Mouse (Mus musculus) embryonic facial prominence, embryonic 14.5 days (tissue): ENCODE measurements around the gene Nell2. TPM values are rescaled to one million over a fixed set of nuclear protein-coding genes. Genes with fewer than 3 reads are reported as not detected.
"Not testable (repeated sequence)": the region's sequence is repeated elsewhere in the genome, so short reads cannot be mapped to it uniquely, and the experiment has no call there.

Experiments
- ATAC-seq: fragments of 200-750 bp; cut with Nextera tagmentation; 2 replicates; pipeline ENCODE4 v1.8.0; 2017; ENCODE audit warnings: low read depth, moderate number of reproducible peaks, moderate TSS enrichment
- DNase-seq: peaks from one replicate; pipeline ENCODE4 v3.0.0-alpha.2; 2015; ENCODE audit warnings: low spot score
- H3K27ac ChIP-seq: fragments of 300-500 bp; sonication (generic); replicated peaks from 2 replicates; pipeline ENCODE4 v1.5.1; 2014; ENCODE audit warnings: low read depth, mild to moderate bottlenecking, low read length, moderate library complexity
- H3K27me3 ChIP-seq: fragments of 300-500 bp; sonication (generic); replicated peaks from 2 replicates; pipeline ENCODE4 v1.6.1; 2014; ENCODE audit warnings: low read length; ENCODE audit not compliant: control insufficient read depth, insufficient read depth
- H3K36me3 ChIP-seq: fragments of 300-500 bp; sonication (generic); 2 replicates; pipeline ENCODE4 v1.6.1; 2014; ENCODE audit warnings: low read length, mixed read lengths; ENCODE audit not compliant: control insufficient read depth, insufficient read depth
- H3K4me1 ChIP-seq: fragments of 300-500 bp; sonication (generic); 2 replicates; pipeline ENCODE4 v1.6.1; 2014; ENCODE audit warnings: antibody characterized with exemption, low read length; ENCODE audit not compliant: control insufficient read depth, insufficient read depth
- H3K4me2 ChIP-seq: fragments of 300-500 bp; sonication (generic); 2 replicates; pipeline ENCODE4 v1.6.1; 2014; ENCODE audit warnings: low read depth, mild to moderate bottlenecking, low read length, moderate library complexity, mixed read lengths
- H3K4me3 ChIP-seq: fragments of 300-500 bp; sonication (generic); 2 replicates; pipeline ENCODE4 v1.5.1; 2014; ENCODE audit warnings: low read depth, mild to moderate bottlenecking, low read length
- H3K9ac ChIP-seq: fragments of 300-500 bp; sonication (generic); 2 replicates; pipeline ENCODE4 v1.6.1; 2014; ENCODE audit warnings: low read depth, mild to moderate bottlenecking, low read length, moderate library complexity, mixed read lengths
- H3K9me3 ChIP-seq: fragments of 300-500 bp; sonication (generic); 2 replicates; pipeline ENCODE4 v1.6.1; 2016; ENCODE audit warnings: low read length; ENCODE audit not compliant: control insufficient read depth
- WGBS: fragments of 180-500 bp; shearing (Covaris S2); extraction: QIAGEN DNeasy Blood & Tissue Kit; methylation state at CpG from one replicate; pipeline ENCODE4 v1.1.7; 2014; 5-methylcytosine and 5-hydroxymethylcytosine counted together
- polyA plus RNA-seq: library from polyadenylated mRNA; unstranded; fragments of >200 nt; fragmentation: Nextera tagmentation; extraction: Ambion mirVana; gene quantifications from 2 replicates; pipeline ENCODE4 v1.2.1, GENCODE M21; 2014

The Nell2 gene
- polyA plus RNA-seq, 1 experiment from 2014 or later: 15.1 TPM

- no peaks in the 10 kb centered on the region for H3K4me1 ChIP-seq
- no peaks in the 10 kb centered on the region for H3K27me3 ChIP-seq
- no peak for ATAC-seq
- no peak overlapping the region for H3K27ac ChIP-seq
- no peaks in the 10 kb centered on the region for H3K9me3 ChIP-seq
- 84% methylated on average over 5 of the region's 5 CpGs for whole genome bisulfite sequencing
- H3K4me3 ChIP-seq: no peak overlapping the region
- no peak for DNase-seq
- H3K36me3 ChIP-seq: no peaks in the 10 kb centered on the region
- no peak overlapping the region for H3K4me2 ChIP-seq
- no peak overlapping the region for H3K9ac ChIP-seq
Measured at GRCm38 (mm10) chr15:95275553-95275952, 252.8 kb downstream of the Nell2 start.

GRCm38 (mm10) chr15:95273236-95273635 lies 255.1 kb downstream of the Nell2 start:
- H3K4me2 ChIP-seq: no peak overlapping the region
- no peaks in the 10 kb centered on the region for H3K4me1 ChIP-seq
- no peak overlapping the region for H3K27ac ChIP-seq
- no peaks in the 10 kb centered on the region for H3K27me3 ChIP-seq
- ATAC-seq: no peak
- DNase-seq: no peak
- no peaks in the 10 kb centered on the region for H3K36me3 ChIP-seq
- H3K9me3 ChIP-seq: no peaks in the 10 kb centered on the region
- H3K4me3 ChIP-seq: no peak overlapping the region
- WGBS: 72% methylated on average over 3 of the region's 3 CpGs
- H3K9ac ChIP-seq: no peak overlapping the region

- ATAC-seq: no peak
- no peaks in the 10 kb centered on the region for H3K9me3 ChIP-seq
- no peaks in the 10 kb centered on the region for H3K36me3 ChIP-seq
- no peaks in the 10 kb centered on the region for H3K27me3 ChIP-seq
- no peak overlapping the region for H3K27ac ChIP-seq
- no peak overlapping the region for H3K4me2 ChIP-seq
- DNase-seq: no peak
- H3K9ac ChIP-seq: no peak overlapping the region
- no peaks in the 10 kb centered on the region for H3K4me1 ChIP-seq
- 90% methylated on average over 3 of the region's 3 CpGs for WGBS
- no peak overlapping the region for H3K4me3 ChIP-seq
Measured at GRCm38 (mm10) chr15:95272167-95272566, 256.2 kb downstream of the Nell2 start.

- ATAC-seq: no peak
- H3K36me3 ChIP-seq: no peaks in the 10 kb centered on the region
Measured at GRCm38 (mm10) chr15:95259671-95260450, 268.5 kb downstream of the Nell2 start.

GRCm38 (mm10) chr15:95257131-95257530 lies 271.2 kb downstream of the Nell2 start:
- Histone ChIP-seq H3K9me3 (no peaks in the 10 kb centered on the region), H3K9ac (no peak overlapping the region), H3K27ac (no peak overlapping the region), H3K36me3 (no peaks in the 10 kb centered on the region), H3K4me2 (no peak overlapping the region), H3K27me3 (no peaks in the 10 kb centered on the region), H3K4me3 (no peak overlapping the region), H3K4me1 (no peaks in the 10 kb centered on the region)
- WGBS: 50% methylated on average over 9 of the region's 9 CpGs
- ATAC-seq (no peak), DNase-seq (no peak)

More at GRCm38 (mm10) chr15:95259671-95260450, 268.5 kb downstream of the Nell2 start:
- DNase-seq: no peak
- Histone ChIP-seq H3K27ac (no peak overlapping the region), H3K27me3 (no peaks in the 10 kb centered on the region), H3K4me2 (no peak overlapping the region), H3K9ac (no peak overlapping the region), H3K9me3 (no peaks in the 10 kb centered on the region), H3K4me3 (no peak overlapping the region), H3K4me1 (no peaks in the 10 kb centered on the region)
- WGBS: 89% methylated on average over 2 of the region's 2 CpGs

- ATAC-seq (no peak), DNase-seq (no peak)
- H3K4me1 ChIP-seq: no peaks in the 10 kb centered on the region
- no peak overlapping the region for H3K9ac ChIP-seq
- no peak overlapping the region for H3K27ac ChIP-seq
- no peak overlapping the region for H3K4me2 ChIP-seq
- H3K36me3 ChIP-seq: no peaks in the 10 kb centered on the region
- no peaks in the 10 kb centered on the region for H3K9me3 ChIP-seq
- H3K4me3 ChIP-seq: no peak overlapping the region
- H3K27me3 ChIP-seq: no peaks in the 10 kb centered on the region
- WGBS: 91% methylated on average over 11 of the region's 11 CpGs
Measured at GRCm38 (mm10) chr15:95245516-95245915, 282.8 kb downstream of the Nell2 start.

GRCm38 (mm10) chr15:95243876-95244275 lies 284.5 kb downstream of the Nell2 start:
- DNase-seq: no peak
- H3K27me3 ChIP-seq: no peaks in the 10 kb centered on the region
- H3K36me3 ChIP-seq: no peaks in the 10 kb centered on the region
- WGBS: 76% methylated on average over 7 of the region's 8 CpGs
- H3K4me2 ChIP-seq: no peak overlapping the region
- no peak overlapping the region for H3K27ac ChIP-seq
- H3K9ac ChIP-seq: no peak overlapping the region
- no peak for ATAC-seq
- no peak overlapping the region for H3K4me3 ChIP-seq
- no peaks in the 10 kb centered on the region for H3K9me3 ChIP-seq
- H3K4me1 ChIP-seq: no peaks in the 10 kb centered on the region

GRCm38 (mm10) chr15:95241161-95241560 lies 287.2 kb downstream of the Nell2 start:
- 89% methylated on average over 3 of the region's 3 CpGs for WGBS
- DNase-seq (no peak), ATAC-seq (no peak)
- Histone ChIP-seq H3K36me3 (no peaks in the 10 kb centered on the region), H3K9me3 (no peaks in the 10 kb centered on the region), H3K27me3 (no peaks in the 10 kb centered on the region), H3K4me3 (no peak overlapping the region), H3K4me2 (no peak overlapping the region), H3K27ac (no peak overlapping the region), H3K9ac (no peak overlapping the region), H3K4me1 (no peaks in the 10 kb centered on the region)

GRCm38 (mm10) chr15:95237021-95237420 lies 291.3 kb downstream of the Nell2 start:
- 94% methylated on average over 2 of the region's 2 CpGs for WGBS
- not testable (repeated sequence) for H3K9me3 ChIP-seq, DNase-seq, H3K4me2 ChIP-seq, ATAC-seq, H3K9ac ChIP-seq, H3K4me1 ChIP-seq, H3K4me3 ChIP-seq, H3K36me3 ChIP-seq, H3K27me3 ChIP-seq, H3K27ac ChIP-seq
